Mouse (Mus musculus): ENCODE data around the gene Krt83.
"Not testable (repeated sequence)": the region's sequence is repeated elsewhere in the genome, so short reads cannot be mapped to it uniquely, and the experiment has no call there.

GRCm38 (mm10) chr15:101517161-101517560, 25.8 kb upstream of the Krt83 start, which contains the start of gene Gm49425:
- TF ChIP-seq CTCF (IDR thresholded peaks at IDR 0.05; ENCODE audit: control insufficient read depth, insufficient read depth, insufficient replicate concordance, low read depth, low read length); POLR2A (IDR thresholded peaks at IDR 0.05; ENCODE audit: control insufficient read depth, low read depth, low read length): not testable (repeated sequence)

Measured in testis, adult 2 months (tissue).